Mouse (Mus musculus): ENCODE results near the gene Apol10b.

GRCm38 (mm10) chr15:77579311-77579710, 16.6 kb downstream of the Apol10b start:
- no peak for TF ChIP-seq CTCF (conservative IDR thresholded peaks at IDR 0.05 in 1 of 2, IDR thresholded peaks at IDR 0.05 in 1 of 2; ENCODE audit: low read depth in 2 of 2, low read length in 2 of 2)
- TF ChIP-seq TCF12 (IDR thresholded peaks at IDR 0.05; ENCODE audit: low read depth, low read length), result no peak
- TF ChIP-seq MEF2A (IDR thresholded peaks at IDR 0.05; ENCODE audit: borderline replicate concordance, low read depth, low read length), result no peak
- no peak for TF ChIP-seq ZC3H11A (IDR thresholded peaks at IDR 0.05; ENCODE audit: low read depth, low read length)

Data from CH12.LX (cell line).